Mouse (Mus musculus) G1E (cell line): Measurements from ENCODE around the gene Spag6.

ENCODE experiments used
- CTCF ChIP-seq: IDR thresholded peaks from 2 replicates; pipeline ENCODE4 v1.5.1; 2012; ENCODE audit warnings: low read depth, low read length, inconsistent platforms, mixed read lengths
- GATA1 ChIP-seq: IDR thresholded peaks from 2 replicates; pipeline ENCODE4 v1.6.1; 2012; ENCODE audit warnings: borderline replicate concordance, low read length, inconsistent platforms, mixed read lengths
- POLR2AphosphoS5 ChIP-seq: IDR thresholded peaks from 2 replicates; pipeline ENCODE4 v1.6.1; 2012; ENCODE audit warnings: low read depth, low read length, inconsistent platforms; ENCODE audit not compliant: insufficient replicate concordance

DNA sequence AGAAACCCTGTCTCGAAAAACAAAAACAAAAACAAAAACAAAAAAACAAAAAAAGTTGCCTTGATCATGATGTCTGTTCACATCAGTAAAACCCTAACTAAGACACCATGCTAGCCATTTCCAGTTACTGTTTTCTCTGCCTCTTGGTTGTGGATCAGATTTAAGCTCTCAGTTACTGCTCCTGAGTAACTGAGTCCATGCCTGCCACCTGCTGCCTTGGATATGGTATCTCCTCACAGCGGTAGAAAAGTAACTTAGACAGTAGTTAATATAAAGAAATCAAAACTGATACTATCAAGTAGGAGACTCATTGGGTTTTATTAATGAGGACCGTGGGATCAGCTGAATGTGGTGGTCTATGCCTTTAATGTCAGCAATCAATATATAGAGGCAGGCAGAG, 20.5 kb downstream of the Spag6 start:
- no peak for TF ChIP-seq CTCF
- TF ChIP-seq POLR2AphosphoS5, result no peak
- TF ChIP-seq GATA1, result no peak
